Mouse (Mus musculus): ENCODE results near the gene Cnpy4.

The Cnpy4 gene

DNA sequence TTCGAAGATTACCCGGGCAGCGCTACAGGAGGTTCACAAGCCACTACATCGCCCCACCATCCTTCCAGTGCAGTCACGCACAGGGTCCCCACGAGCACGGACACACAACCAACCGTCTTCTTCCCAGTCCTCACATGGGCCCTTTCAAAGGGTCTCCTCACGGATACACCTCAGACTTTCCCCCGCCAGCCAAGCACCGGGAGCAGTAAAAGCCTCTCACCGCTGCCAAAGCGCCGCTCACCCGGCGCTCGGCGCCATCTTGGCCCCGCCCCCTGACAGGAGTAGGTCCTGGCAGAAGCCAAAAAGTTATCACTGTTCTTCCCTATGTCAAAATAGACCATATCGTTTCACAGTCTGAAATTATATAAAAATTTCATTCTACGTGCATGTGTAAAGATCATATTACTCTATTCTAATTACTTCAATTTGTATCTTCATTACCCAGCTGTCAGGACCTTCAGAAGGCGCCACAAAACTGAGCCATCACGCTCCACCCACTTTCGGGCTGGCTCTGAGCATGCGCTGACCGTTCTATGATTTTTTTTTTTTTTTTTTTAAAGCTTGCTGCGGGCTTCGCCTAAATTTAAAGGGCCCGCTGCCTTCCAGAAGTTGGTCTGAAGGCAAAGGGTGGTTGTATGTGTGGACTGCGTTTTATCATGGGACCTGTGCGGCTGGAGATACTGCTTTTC lies at the start of gene Cnpy4, which contains the start of gene Taf6:
Gene Cnpy4, plus strand, starts transcription at position 536 of the 689 bp plus-strand sequence.
Gene Taf6, minus strand, starts transcription at position 502 of the 689 bp plus-strand sequence.
- under 1% methylated on average over 31 of the region's 31 CpGs for WGBS

- WGBS = 61% methylated on average over 8 of the region's 8 CpGs
Measured at GRCm38 (mm10) chr5:138137935-138138549, 49.2 kb upstream of the Cnpy4 start.

DNA sequence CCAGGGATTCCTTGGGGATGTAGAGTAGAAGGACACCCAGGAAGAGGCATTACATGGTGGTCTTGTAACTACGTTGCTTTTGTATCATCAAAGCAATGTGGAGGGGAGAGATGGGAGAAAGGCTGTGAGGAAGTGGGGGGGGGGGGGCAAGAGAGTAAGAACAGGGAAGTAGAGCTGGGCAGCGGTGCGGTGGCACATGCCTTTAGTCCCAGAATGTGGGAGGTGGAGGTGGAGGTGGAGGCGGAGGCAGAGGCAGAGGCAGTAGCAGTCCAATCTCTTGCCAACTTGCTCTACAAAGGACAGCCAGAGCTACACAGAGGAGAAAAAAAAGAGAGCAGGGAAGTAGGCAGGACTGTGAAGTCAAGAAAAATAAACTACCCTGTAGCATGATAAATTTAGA lies 48.7 kb upstream of the Cnpy4 start:
- WGBS = 31% methylated on average over 4 of the region's 4 CpGs

DNA sequence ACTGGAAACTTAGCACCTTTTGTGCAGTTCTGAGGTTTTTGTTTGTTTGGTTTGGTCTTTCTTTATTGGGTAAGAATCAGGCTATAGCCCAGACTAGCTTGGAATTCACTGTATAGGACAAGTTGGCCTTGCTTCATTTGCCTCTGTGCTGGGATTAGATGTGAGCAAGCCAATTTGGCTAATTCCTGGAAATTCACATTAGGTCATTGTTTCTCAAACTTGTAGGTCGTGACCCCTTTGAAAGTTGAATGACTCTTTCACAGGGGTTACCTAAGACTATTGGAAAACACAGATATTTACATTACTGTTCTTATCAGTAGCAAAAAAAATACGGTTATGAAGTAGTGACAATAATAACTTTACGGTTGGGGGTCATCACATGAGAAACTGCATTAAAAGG lies 32.9 kb upstream of the Cnpy4 start:
- 83% methylated on average over 3 of the region's 3 CpGs for WGBS

GRCm38 (mm10) chr5:138155443-138155976 lies 31.8 kb upstream of the Cnpy4 start, which contains the start of gene Zfp113:
Gene Zfp113 (minus strand): TSS chr5:138155744.
- WGBS = under 1% methylated on average over 31 of the region's 31 CpGs

DNA sequence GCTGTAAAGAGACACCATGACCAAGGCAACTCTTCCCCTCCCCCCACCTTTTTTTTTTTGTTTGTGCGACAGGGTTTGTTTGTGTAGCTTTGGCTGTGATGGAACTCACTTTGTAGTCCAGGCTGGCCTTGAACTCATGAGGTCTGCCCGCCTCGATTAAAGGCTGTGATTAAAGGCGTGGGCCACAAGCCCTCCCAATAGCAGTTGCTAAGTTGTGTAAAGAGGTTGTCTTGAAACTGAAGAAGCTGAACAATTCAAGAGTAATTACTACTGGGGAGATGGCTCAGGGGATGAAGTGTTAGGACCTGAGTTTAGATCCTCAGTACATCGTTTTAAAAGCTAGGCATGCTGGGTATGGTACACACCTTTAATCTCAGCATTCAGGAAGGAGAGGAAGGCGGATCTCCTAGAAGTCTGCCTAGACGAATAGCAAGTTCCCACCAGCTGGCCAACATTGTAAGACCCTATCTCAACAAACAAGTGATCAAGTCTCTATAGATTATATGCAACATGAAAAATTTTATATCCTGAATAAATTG lies 27.0 kb upstream of the Cnpy4 start:
- 58% methylated on average over 7 of the region's 7 CpGs for WGBS

DNA sequence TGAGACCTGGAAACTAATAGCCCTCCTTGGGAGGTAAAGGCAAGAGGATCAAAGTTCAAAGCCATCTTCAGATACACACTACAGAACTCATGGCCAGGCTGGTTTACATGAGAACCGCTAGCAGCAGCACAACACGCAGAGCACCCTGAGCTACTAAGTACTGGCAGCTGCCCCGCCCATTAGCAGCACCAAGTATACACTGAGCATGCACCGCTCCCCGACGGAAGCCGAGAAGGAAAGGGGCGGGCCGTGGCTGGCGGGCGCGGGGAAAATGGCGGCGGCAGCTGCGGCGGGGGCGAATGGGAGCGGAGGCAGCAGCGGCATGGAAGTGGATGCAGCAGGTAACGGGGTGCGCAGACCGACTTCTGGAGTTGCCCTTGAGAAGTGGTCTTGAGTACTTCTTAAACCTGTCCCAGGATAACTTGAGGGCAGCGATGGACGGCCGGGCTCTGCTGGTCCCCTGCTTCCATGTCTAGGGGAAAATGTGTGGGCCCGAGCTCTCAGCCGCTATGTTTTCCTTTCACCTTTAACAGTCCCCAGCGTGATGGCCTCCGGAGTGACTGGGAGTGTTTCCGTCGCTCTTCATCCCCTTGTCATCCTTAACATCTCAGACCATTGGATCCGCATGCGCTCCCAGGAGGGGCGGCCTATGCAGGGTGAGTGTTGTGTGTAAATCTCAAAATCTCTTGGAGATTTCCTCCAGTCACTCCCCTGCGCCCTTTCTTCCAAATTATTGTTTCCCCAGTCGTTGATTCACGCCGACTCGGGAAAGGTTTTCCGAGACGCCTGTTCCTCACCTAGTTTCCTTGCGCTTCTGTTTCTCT lies 26.2 kb upstream of the Cnpy4 start, which contains the start of gene Cops6:
Gene Cops6, plus strand, starts transcription at position 230 of the 824 bp plus-strand sequence.
- under 1% methylated on average over 42 of the region's 42 CpGs for WGBS

- WGBS = 65% methylated on average over 6 of the region's 6 CpGs
Measured at GRCm38 (mm10) chr5:138163046-138163445, 24.2 kb upstream of the Cnpy4 start.

- WGBS = 60% methylated on average over 10 of the region's 10 CpGs
Measured at GRCm38 (mm10) chr5:138163610-138164009, 23.7 kb upstream of the Cnpy4 start.

DNA sequence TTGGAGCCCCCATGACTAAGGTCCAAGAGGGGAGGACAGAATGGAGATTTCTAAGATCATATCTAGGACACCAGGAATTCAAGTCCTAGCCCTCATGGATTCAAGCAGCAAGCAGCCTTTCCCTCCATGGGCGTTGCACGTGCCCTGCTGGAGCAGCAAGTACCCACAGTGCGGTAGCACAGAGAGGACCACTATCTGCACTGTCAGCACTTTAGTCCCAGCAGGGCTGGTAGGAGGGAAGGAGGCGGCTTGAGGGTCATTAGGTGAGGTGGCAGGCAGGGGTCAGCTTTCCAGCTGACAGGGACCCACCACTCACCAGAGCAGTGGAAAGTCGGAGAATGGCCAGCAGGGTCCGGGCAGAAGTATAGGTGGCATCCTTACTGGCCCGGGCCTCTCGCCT lies 21.7 kb upstream of the Cnpy4 start:
- WGBS = 78% methylated on average over 8 of the region's 8 CpGs

- under 1% methylated on average over 47 of the region's 47 CpGs for WGBS
Measured at GRCm38 (mm10) chr5:138170936-138171561, 16.2 kb upstream of the Cnpy4 start.

GRCm38 (mm10) chr5:138171695-138172491 lies 15.4 kb upstream of the Cnpy4 start, which contains the start of the genes Ap4m1 and Mcm7:
Gene Ap4m1 (plus strand): TSS chr5:138172002.
Gene Mcm7 (minus strand): TSS chr5:138172422.
- WGBS = under 1% methylated on average over 54 of the region's 54 CpGs

DNA sequence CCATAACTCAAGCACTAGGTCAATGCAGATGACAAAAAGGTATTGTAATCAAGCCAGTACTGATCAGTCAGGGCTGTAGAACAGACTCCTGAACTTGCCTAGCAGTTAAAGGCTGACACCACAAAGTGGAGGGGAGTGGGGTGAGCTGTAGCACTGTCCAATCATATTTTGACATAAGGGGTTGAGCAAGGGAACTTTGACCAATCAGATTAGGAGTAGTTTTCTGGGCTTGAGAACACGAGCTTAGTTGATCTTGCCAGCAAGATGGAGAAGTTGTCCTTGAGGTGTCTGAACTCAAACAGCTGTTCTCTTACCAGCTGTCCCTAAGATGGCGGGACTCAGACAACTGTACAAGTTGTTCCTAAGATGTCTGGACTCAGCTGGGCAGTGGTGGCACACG lies 14.1 kb upstream of the Cnpy4 start:
- 81% methylated on average over 3 of the region's 3 CpGs for WGBS

DNA sequence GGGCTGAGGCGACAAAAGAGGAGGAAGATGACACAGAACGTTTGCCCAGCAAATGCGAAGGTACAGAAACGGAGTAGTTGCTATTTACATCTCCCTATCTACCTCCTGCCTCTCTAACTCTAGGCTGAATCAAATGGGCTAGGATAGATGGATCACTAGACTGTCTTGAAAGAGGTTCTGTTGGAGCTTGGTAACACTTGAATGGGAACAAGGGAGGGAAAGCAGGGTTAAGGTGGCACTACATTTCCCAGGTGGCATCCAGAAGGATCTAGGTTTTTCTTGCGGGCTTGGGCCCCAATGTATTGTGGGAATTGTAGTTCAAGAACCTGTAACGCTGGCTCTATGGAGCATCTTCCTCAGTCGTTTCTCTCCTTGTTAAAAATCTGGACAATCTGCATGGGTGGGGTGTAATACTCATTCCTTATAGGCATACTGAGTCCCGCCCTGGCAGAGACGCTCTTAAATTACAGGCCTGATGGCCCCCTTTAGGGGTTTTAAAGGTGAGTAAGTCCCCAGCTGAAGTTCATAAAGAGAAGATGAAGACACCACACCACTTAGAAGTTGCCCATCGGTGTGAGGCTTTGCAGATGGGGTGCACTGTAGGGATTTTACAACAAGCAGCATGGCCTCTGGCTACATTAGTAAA lies 499 bp downstream of the Cnpy4 start:
- under 1% methylated on average over 10 of the region's 10 CpGs for WGBS

DNA sequence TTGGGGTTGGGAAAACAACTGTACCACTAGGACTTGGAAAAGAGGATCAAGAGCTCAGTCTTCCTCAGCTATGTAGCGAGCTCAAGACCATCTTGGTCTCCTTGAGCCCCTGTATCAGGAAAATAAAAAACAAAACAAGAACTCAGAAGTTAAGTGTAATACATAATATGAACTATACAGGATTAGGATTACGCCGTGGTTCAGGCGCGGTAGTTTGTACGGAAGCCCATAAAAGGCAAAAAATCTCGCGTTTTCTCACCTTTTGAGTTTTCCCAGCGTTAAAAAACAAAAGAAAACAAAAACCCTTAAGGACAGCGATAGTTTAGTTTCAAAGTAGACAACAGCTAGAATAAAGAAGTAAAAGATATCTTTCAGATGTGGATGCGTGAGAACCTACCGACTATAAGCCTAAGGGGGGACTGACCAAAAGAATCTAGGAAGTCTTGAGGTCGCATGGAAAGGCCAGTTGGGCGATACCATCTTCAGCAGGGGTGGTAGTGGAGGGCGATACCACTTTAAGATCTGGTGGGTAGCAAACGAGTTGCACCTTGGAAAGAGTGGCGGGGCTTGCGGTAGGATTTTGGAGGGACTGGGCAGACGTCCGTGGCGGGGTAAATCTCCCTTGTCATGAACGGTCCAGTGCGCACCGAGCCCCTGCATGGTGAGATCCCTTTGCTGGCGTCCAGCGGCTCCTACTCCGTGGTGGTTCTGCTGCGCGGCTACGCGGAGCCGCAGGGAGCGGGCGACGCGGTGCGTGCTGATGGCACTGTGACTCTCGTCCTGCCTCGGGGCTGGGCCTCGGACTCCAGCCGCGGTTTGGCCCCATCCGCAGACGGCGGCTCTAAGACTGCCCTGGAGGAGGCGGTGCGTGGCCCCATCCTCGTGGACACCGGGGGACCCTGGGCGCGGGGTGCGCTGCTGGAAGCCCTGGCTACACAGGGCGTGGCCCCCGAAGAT lies 6.8 kb downstream of the Cnpy4 start, which contains the start of gene Mblac1:
Gene Mblac1, plus strand, starts transcription at position 544 of the 957 bp plus-strand sequence.
- 4% methylated on average over 54 of the region's 54 CpGs for WGBS

- under 1% methylated on average over 29 of the region's 29 CpGs for WGBS
Measured at GRCm38 (mm10) chr5:138194755-138195345, 7.6 kb downstream of the Cnpy4 start.

DNA sequence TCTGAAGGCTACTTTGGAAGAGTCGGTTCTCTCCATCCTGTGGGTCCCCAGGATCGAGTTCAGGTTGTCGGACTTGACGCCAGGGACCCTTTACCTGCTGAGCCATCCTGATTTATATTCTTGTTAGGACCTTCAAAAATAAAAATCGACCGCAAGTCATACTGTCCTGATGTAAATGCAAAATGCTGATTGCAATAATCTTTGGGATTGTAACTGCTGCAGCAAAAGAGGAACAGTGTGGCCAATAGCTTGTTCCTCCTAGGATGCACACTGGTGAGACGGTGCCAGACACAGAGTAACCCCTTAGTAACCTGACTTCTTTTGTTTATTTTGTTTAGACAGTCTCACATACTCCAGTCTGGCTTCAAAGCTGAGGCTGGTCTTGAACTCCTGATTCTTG lies 8.2 kb downstream of the Cnpy4 start:
- WGBS = 47% methylated on average over 7 of the region's 7 CpGs

- WGBS = 3% methylated on average over 1 of the region's 1 CpGs
Measured at GRCm38 (mm10) chr5:138199576-138199975, 12.3 kb downstream of the Cnpy4 start.
